Mouse (Mus musculus): ENCODE data around the gene Gab2. TPM values are rescaled to one million over a fixed set of nuclear protein-coding genes. Genes with fewer than 3 reads are reported as not detected.

The Gab2 gene
- total RNA-seq (2021), result 10 to 100 TPM; 17.9 to 20.2 TPM
- long read RNA-seq, full-length matches to known transcripts, result 2 of 6 reads
- long read RNA-seq, partial matches to known transcripts, result 0 of 6 reads
- long read RNA-seq, other reads (novel, unspliced or antisense), result 4 of 6 reads

DNA sequence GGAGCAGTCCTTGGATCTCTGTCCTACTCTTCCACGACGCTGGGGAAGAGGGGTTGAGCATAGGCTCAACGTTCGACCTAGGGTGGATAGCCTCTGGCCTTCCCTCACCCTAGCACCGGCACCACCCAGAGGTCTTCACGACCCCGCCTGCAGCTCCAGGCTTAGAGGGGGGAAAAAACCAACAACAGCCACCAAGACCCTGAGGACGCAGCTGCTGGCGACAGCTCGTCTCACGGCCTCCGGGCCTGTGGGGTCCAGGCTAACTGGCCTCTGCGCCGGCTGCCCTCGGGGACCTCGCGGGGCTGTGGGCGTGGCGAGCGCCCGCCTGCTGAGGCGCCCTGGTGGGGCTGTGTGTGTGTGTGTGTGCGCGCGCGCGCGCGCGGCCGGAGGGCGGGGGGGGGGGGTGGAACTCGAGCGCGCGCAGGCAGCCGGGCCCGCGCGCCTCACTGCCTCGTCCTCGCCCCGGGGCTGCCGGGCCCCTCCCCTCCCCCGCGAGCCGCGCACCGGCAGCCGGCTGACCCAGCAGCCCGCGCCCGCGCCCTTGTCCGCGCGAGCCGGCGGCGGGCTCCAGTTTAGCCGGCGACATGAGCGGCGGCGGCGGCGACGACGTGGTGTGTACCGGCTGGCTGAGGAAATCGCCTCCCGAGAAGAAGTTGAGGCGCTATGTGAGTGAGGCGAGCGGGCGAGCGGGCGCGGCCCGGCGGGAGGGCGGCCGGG is at the start of gene Gab2:
Gene Gab2 (plus strand): TSS at position 345 of the 717 bp plus-strand sequence.
- peak; percentile 54 to 81 for DNase-seq (ENCODE audit: low spot score in 2 of 2)

- DNase-seq (ENCODE audit: low spot score in 2 of 2), result no peak
Measured at GRCm38 (mm10) chr7:97032412-97032811, 49.0 kb upstream of the Gab2 start.

DNA sequence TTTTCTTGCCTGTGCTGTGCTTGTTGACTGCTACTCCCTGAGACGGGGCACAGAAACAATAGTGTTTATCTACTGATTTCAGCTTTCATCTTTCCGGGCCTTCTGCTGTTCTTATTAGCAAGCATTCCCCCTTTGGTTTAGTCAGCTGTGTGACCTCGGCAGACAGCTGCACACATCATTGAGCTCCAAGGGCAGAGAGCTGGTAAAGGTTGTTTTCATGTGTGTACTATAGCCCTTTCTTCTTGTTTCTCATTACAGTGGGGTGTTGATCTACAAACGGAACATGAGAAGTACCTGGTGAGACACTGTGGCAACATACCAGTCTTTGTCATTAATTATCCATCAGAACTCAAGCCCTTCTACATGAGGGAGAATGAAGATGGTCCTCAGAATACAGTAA is 41.7 kb upstream of the Gab2 start:
- no peak for DNase-seq (ENCODE audit: low spot score in 2 of 2)

DNA sequence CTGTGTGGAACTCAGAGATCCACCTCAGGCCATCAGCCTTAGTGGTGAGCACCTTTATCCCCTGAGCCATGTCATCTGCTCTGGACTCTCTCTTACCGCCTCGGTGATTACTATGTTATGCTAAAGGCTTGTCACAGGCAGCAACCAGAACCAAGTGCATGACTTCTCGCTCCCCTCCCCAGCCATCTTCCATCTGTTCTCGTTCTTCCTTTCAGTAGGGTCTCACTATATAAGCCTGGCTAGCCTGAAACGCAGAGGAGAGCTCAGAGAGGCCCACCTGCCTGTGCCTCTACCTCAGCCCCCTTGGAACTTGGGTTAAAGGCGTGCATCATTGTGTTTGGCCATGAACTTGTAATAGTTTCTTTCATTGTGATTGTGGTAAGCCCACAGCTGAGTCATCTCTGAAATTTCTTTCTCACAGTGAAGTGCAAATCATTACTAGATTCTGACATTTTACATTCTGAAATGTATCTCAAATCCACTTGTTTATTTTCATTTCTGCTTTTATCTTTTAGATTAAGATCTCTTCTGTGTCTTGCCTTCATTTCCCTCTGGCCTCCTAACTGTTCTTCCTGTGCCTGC is 39.4 kb upstream of the Gab2 start:
- DNase-seq (ENCODE audit: low spot score in 2 of 2), result no peak

DNA sequence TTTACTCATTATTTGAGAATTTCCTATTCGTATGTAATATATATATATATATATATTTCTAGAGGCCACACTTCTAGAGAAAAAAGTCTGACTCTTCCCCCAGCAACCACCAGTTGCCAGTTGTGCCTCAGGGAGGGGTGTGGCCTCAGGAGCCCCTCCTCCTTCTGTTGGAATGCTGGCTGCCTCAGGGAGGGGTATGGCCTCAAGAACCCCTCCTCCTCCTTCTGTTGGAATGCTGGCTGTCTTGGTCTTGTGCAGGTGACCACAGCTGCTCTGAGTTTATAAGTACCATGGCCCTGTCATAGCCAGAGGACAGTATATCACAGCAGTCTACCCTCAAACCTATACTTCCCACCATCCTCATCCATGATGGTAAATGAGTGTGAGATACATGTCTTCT is 38.4 kb upstream of the Gab2 start:
- no peak for DNase-seq (ENCODE audit: low spot score in 2 of 2)

DNA sequence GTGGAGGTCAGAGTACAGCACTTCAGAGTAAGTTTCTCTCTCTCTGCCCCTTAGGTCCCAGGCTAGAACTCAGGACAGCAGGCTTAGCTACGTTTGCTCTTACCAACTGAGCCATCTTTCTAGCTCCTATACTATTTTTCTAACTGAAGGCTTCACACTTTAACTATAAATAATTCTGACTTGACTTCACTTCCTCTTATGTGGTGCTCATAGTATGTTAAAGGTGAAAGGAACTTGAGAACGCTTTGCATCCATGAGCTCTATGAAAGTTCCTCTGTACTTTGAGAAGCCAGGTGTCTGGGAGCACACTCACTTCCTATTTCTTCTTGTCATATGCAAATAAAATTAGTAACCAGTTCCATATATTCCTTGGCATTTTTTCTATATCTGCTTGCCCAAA is 20.4 kb upstream of the Gab2 start:
- no peak for DNase-seq (ENCODE audit: low spot score in 2 of 2)

GRCm38 (mm10) chr7:97071512-97071911 is 9.9 kb upstream of the Gab2 start:
- DNase-seq (ENCODE audit: low spot score in 2 of 2), result no peak

DNA sequence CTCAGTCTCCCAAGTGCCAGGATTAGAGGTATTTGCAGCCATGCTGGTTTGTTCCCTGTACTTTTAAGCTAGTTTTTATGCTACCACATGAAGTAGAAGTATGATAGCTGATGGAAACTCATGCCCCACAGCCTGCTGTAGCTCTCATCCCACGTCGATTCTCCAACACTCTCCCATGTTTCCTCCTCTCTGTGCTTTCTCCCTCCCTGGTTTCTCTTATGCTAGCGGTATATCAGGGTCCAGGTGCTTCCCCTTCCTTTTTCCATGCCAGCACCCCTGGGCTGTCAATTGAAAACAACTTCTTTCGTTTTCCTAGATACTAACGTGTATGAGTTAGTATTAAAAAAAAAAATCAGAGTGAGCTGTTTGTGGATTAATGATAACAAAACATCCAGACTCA is 9.3 kb upstream of the Gab2 start:
- DNase-seq (ENCODE audit: low spot score in 2 of 2), result no peak

DNA sequence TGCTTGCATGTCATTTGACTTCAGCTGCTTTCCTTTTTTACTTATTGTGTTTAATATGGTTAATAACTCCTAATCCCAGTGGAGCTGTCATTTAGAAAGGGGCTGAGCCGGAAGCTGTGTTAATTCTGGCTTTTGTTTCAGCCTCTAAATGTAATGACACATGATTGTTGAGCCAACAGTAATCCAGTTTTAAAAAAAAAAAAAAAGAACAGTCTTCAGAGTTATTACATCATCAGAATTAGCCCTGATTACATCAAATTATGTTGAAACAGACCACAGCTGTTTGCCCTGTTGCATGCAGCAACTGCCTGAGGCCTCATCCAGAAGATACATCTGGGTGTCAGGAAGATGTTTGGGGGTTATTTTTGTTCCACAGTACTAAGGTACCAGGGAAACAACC is 6.4 kb upstream of the Gab2 start:
- no peak for DNase-seq (ENCODE audit: low spot score in 2 of 2)

GRCm38 (mm10) chr7:97076977-97077376 is 4.4 kb upstream of the Gab2 start:
- no peak for DNase-seq (ENCODE audit: low spot score in 2 of 2)

GRCm38 (mm10) chr7:97078685-97079084 is 2.7 kb upstream of the Gab2 start:
- no peak for DNase-seq (ENCODE audit: low spot score in 2 of 2)

GRCm38 (mm10) chr7:97079145-97079544 is 2.2 kb upstream of the Gab2 start:
- peak; percentile 33 to 50 for DNase-seq (ENCODE audit: low spot score in 2 of 2)

- DNase-seq (ENCODE audit: low spot score in 2 of 2), result no peak
Measured at GRCm38 (mm10) chr7:97079651-97080365, 1.6 kb upstream of the Gab2 start.

DNA sequence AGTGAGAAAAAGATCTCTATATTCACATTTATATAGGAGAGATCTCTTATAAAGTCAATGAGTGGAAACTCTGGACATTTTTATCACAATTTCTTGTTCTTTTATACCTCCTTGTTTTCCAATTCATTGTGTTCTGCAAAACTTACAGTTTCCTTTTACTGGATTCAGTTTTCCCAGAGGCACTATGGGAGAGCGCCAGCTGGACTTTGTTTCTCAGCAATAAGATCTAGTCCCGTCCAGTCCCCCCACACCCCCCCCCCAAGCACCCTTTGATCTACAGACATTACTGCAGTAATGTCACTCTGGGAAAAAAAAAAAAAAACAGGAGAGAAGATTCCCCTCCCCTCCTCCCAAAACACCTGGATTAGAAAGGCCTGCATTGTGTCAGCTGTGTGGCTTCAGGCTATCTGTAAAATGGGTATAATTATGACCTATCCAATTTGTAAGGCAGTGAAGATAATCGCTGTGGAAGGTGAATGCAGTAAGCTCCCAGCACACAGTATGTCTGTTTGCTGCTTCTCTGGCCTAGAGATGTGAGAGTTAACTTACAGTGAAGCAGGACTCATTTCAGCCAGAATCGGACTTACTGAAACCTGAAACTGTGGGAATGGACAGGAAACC is 655 bp upstream of the Gab2 start:
- no peak for DNase-seq (ENCODE audit: low spot score in 2 of 2)

DNA sequence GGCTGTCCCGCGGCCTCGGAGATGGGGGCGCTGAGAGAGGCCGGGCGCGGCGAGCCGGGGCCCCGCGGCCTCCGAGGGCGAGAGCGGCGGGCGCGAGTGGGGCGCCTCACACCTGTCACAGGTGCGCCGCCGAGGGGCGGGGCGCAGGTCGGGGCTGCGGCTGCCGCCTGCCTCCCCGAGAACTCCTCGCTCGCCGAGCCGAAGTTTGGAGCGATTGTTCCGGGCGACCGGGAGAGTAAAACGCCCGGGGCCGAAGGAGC is 503 bp downstream of the Gab2 start:
- DNase-seq (ENCODE audit: low spot score in 2 of 2), result no peak

DNA sequence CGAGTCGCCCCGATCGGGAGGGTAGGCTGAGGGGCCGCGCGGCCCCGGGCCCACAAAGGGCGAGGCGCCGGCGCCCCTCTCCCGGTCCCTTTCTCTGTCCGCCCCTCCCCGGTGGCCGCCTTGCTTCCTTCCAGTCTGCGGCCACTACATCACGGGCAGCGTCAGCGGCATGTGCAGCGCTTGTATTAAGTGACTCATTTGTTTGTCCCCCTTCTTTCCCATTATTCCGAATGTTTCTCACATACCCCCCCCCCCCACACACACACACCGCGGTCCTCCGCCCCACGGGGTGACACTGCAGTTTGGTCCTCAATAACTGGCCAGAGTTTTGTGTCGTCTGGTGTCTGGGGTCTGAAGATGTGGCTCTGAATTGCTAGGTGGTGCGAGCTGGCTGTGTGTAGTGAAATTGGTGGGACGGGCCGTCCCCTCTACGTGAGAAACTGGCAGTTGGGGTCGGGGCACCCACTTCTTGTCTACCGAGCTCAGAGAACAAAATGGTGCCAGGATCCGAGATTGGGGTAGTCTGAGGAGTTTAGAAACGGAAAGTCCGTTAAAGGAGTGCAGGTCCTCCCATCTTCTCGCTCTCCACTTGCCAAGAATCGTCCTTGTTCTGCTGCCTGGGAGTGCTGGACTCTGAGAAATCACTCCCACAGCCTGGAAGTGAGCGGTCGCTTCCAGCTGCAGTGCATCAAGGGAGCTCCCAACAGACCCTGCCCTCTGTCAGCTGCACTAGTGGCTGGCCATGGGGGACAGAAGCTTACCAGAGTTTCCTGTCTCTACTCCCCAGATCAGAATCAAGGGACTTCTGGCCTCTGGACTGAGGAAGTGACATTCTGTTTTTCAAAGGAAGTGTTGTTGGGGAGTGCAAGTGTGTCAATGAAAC is 1.1 kb downstream of the Gab2 start:
- peak; percentile 21 to 45 for DNase-seq (ENCODE audit: low spot score in 2 of 2)

- no peak for DNase-seq (ENCODE audit: low spot score in 2 of 2)
Measured at GRCm38 (mm10) chr7:97083579-97083978, 2.2 kb downstream of the Gab2 start.

- no peak for DNase-seq (ENCODE audit: low spot score in 2 of 2)
Measured at GRCm38 (mm10) chr7:97084181-97084580, 2.8 kb downstream of the Gab2 start.

DNA sequence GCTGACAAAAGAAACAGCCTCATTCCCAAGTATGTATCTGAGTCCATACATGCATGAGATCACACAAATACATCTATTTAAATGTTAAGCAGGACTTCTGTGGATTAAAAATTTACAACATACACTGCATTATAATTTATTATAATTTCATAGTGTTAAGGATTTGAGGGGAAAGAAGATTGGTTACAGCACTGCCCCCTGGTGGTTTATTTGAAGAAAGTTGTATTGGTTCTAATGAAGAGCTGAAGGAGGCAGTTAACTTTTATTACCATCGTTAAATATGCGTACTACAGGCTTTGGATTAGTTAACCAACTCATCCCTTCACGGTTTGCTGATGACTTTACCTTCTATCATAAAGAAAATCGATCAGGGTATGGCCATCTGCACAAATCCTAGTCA is 3.9 kb downstream of the Gab2 start:
- DNase-seq (ENCODE audit: low spot score in 2 of 2), result no peak

- no peak for DNase-seq (ENCODE audit: low spot score in 2 of 2)
Measured at GRCm38 (mm10) chr7:97094241-97094640, 12.9 kb downstream of the Gab2 start.

DNA sequence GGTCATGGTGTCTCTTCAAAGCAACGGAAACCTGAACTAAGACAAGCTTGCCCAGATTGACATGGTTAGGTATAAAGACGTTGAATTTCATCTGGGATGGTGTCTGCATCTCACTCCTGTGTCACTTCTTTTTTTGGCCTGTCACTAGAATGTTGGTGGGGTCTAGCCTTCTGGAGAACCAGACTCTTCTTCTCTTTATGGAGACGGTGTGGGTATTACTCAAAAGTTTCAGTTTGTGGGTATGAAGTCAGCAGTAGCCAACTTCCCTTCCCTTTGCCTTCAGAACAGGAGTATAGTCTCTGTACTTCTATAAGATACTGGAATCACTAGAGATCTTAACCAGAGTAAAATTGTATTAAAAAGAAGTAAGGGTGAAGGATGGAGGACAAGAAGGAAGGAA is 26.7 kb downstream of the Gab2 start:
- DNase-seq (ENCODE audit: low spot score in 2 of 2), result no peak

Data from layer of hippocampus, postnatal 10 days (tissue).